Comparison of ENCODE assay signal across 30 mouse cellular contexts in genomic region chr5:43047316-43047715, GRCm38 (mm10).
"Had no signal": no experiment of that assay in that cellular context is flagged by ENCODE, and none has a peak within 500 bp of the region (broad histone marks: within the 10 kb centered on the region; RNA-seq: fewer than 3 reads in every experiment).

No protein-coding gene starts in this region.

- H3K4me3 ChIP-seq: limb, embryonic 10.5 days; limb, embryonic 12.5 days; limb, embryonic 13.5 days; limb, embryonic 15.5 days; liver, embryonic 12.5 days; liver, embryonic 13.5 days; liver, embryonic 15.5 days; lung, embryonic 15.5 days; megakaryocyte, embryonic 14.5 days; midbrain, embryonic 10.5 days; midbrain, embryonic 12.5 days; midbrain, embryonic 13.5 days; myocyte; neural tube, embryonic 12.5 days; neural tube, embryonic 13.5 days had no signal

- H3K27ac ChIP-seq: limb, embryonic 10.5 days; limb, embryonic 12.5 days; limb, embryonic 13.5 days; limb, embryonic 15.5 days; liver, embryonic 12.5 days; liver, embryonic 13.5 days; liver, embryonic 14.5 days; liver, embryonic 15.5 days; lung, embryonic 15.5 days; midbrain, embryonic 10.5 days; midbrain, embryonic 12.5 days; midbrain, embryonic 13.5 days; neural tube, embryonic 12.5 days; neural tube, embryonic 13.5 days had no signal

- H3K4me2 ChIP-seq: limb, embryonic 12.5 days; limb, embryonic 13.5 days; limb, embryonic 15.5 days; liver, embryonic 11.5 days; liver, embryonic 12.5 days; liver, embryonic 13.5 days; liver, embryonic 15.5 days; lung, embryonic 14.5 days; lung, embryonic 15.5 days; midbrain, embryonic 12.5 days; midbrain, embryonic 13.5 days; neural tube, embryonic 12.5 days; neural tube, embryonic 13.5 days had no signal

- H3K4me1 ChIP-seq: limb, embryonic 13.5 days; limb, embryonic 15.5 days; liver, embryonic 12.5 days; liver, embryonic 13.5 days; liver, embryonic 15.5 days; lung, embryonic 15.5 days; midbrain, embryonic 10.5 days; midbrain, embryonic 12.5 days; midbrain, embryonic 13.5 days; neural tube, embryonic 12.5 days; neural tube, embryonic 13.5 days had no signal

- DNase-seq: left cerebral cortex, postnatal 4 days; liver; liver, embryonic 13.5 days; liver, postnatal 0 days; lung, adult 18-20 months; lung, adult 2 months; lung, embryonic 14.5 days; lung, postnatal 10 days; lung, postnatal 14 days; lung, postnatal 36 days; lung, postnatal 4 days; midbrain, embryonic 14.5 days had no signal

- H3K36me3 ChIP-seq: limb, embryonic 10.5 days; limb, embryonic 12.5 days; limb, embryonic 13.5 days; limb, embryonic 15.5 days; liver, embryonic 12.5 days; liver, embryonic 13.5 days; liver, embryonic 15.5 days; lung, embryonic 15.5 days; midbrain, embryonic 10.5 days; midbrain, embryonic 12.5 days; midbrain, embryonic 13.5 days; neural tube, embryonic 12.5 days; neural tube, embryonic 13.5 days had no signal

- H3K9ac ChIP-seq: limb, embryonic 12.5 days; limb, embryonic 13.5 days; limb, embryonic 15.5 days; liver, embryonic 12.5 days; liver, embryonic 13.5 days; liver, embryonic 14.5 days; liver, embryonic 15.5 days; liver, postnatal 0 days; lung, embryonic 14.5 days; lung, embryonic 15.5 days; midbrain, embryonic 12.5 days; midbrain, embryonic 13.5 days; neural tube, embryonic 12.5 days; neural tube, embryonic 13.5 days had no signal

- ATAC-seq: liver, embryonic 12.5 days; liver, postnatal 0 days; lung, postnatal 0 days; midbrain, embryonic 13.5 days; midbrain, embryonic 16.5 days had no signal

- H3K9me3 ChIP-seq: limb, embryonic 10.5 days; limb, embryonic 12.5 days; limb, embryonic 13.5 days; limb, embryonic 15.5 days; liver, embryonic 12.5 days; liver, embryonic 13.5 days; liver, embryonic 15.5 days; lung, embryonic 15.5 days; megakaryocyte, embryonic 14.5 days; midbrain, embryonic 10.5 days; midbrain, embryonic 12.5 days; midbrain, embryonic 13.5 days; neural tube, embryonic 12.5 days; neural tube, embryonic 13.5 days had no signal

- H3K27me3 ChIP-seq: limb, embryonic 12.5 days; limb, embryonic 13.5 days; limb, embryonic 15.5 days; liver, embryonic 12.5 days; liver, embryonic 13.5 days; liver, embryonic 15.5 days; lung, embryonic 15.5 days; megakaryocyte, embryonic 14.5 days; midbrain, embryonic 12.5 days; midbrain, embryonic 13.5 days; neural tube, embryonic 12.5 days; neural tube, embryonic 13.5 days had no signal
